Mouse (Mus musculus): ENCODE results near the gene Pou6f1. TPM values are rescaled to one million over a fixed set of nuclear protein-coding genes. Genes with fewer than 3 reads are reported as not detected.
A peak's percentile ranks its signal among the peaks of the same experiment; 100 is the strongest.
"Not testable (repeated sequence)": the region's sequence is repeated elsewhere in the genome, so short reads cannot be mapped to it uniquely, and the experiment has no call there.

The Pou6f1 gene
- polyA plus RNA-seq, 1 experiment = 0.05 TPM

- no peak for TF ChIP-seq TAL1 (IDR thresholded peaks at IDR 0.05; ENCODE audit: low read length)
- no peak for TF ChIP-seq GATA1 (IDR thresholded peaks at IDR 0.05; ENCODE audit: low read length)
- Histone ChIP-seq H3K27me3 (ENCODE audit: control insufficient read depth) (peaks cover under 1% of the 10 kb centered on the region; the same call in 1 of the 2 replicates), H3K4me3 (replicated peaks) (peak overlapping the region; percentile 89), H3K36me3 (ENCODE audit: control insufficient read depth) (peaks cover 23% of the 10 kb centered on the region), H3K4me1 (ENCODE audit: control insufficient read depth) (peaks cover 36% of the 10 kb centered on the region), H3K9me3 (ENCODE audit: control insufficient read depth, low read length) (no peaks in the 10 kb centered on the region)
These were observed 13.8 kb upstream of the Pou6f1 start for GRCm38 (mm10) chr15:100613584-100613983.

- H3K4me1 ChIP-seq (ENCODE audit: control insufficient read depth) = peaks cover 34% of the 10 kb centered on the region
- H3K36me3 ChIP-seq (ENCODE audit: control insufficient read depth) = peaks cover 12% of the 10 kb centered on the region
- H3K9me3 ChIP-seq (ENCODE audit: control insufficient read depth, low read length) = no peaks in the 10 kb centered on the region
- TF ChIP-seq GATA1 (IDR thresholded peaks at IDR 0.05; ENCODE audit: low read length) = no peak
- TF ChIP-seq TAL1 (IDR thresholded peaks at IDR 0.05; ENCODE audit: low read length) = no peak
- peaks cover 2% of the 10 kb centered on the region; the same call in 1 of the 2 replicates for H3K27me3 ChIP-seq (ENCODE audit: control insufficient read depth)
- no peak overlapping the region for H3K4me3 ChIP-seq (replicated peaks)
These were observed 12.6 kb upstream of the Pou6f1 start for GRCm38 (mm10) chr15:100612432-100612831.

GRCm38 (mm10) chr15:100611951-100612350, 12.2 kb upstream of the Pou6f1 start:
- TF ChIP-seq TAL1 (IDR thresholded peaks at IDR 0.05; ENCODE audit: low read length) = no peak
- TF ChIP-seq GATA1 (IDR thresholded peaks at IDR 0.05; ENCODE audit: low read length) = no peak
- Histone ChIP-seq H3K36me3 (ENCODE audit: control insufficient read depth) (peaks cover 7% of the 10 kb centered on the region), H3K4me3 (replicated peaks) (no peak overlapping the region), H3K27me3 (ENCODE audit: control insufficient read depth) (peaks cover 2% of the 10 kb centered on the region; the same call in 1 of the 2 replicates), H3K9me3 (ENCODE audit: control insufficient read depth, low read length) (no peaks in the 10 kb centered on the region), H3K4me1 (ENCODE audit: control insufficient read depth) (peaks cover 31% of the 10 kb centered on the region)

- H3K9me3 ChIP-seq (ENCODE audit: control insufficient read depth, low read length); H3K4me3 ChIP-seq (replicated peaks); H3K36me3 ChIP-seq (ENCODE audit: control insufficient read depth); H3K4me1 ChIP-seq (ENCODE audit: control insufficient read depth): not testable (repeated sequence)
- H3K27me3 ChIP-seq (ENCODE audit: control insufficient read depth) = peaks cover 36% of the 10 kb centered on the region
These were observed 6.9 kb upstream of the Pou6f1 start for GRCm38 (mm10) chr15:100606677-100607076.

GRCm38 (mm10) chr15:100601669-100602068, 1.9 kb upstream of the Pou6f1 start:
- H3K4me1 ChIP-seq (ENCODE audit: control insufficient read depth) = peaks cover 8% of the 10 kb centered on the region
- peaks cover 80% of the 10 kb centered on the region for H3K27me3 ChIP-seq (ENCODE audit: control insufficient read depth)
- H3K9me3 ChIP-seq (ENCODE audit: control insufficient read depth, low read length) = peaks cover 4% of the 10 kb centered on the region; the same call in 1 of the 2 replicates
- H3K4me3 ChIP-seq (replicated peaks) = no peak overlapping the region
- TF ChIP-seq GATA1 (IDR thresholded peaks at IDR 0.05; ENCODE audit: low read length) = no peak
- no peak for TF ChIP-seq TAL1 (IDR thresholded peaks at IDR 0.05; ENCODE audit: low read length)
- no peaks in the 10 kb centered on the region for H3K36me3 ChIP-seq (ENCODE audit: control insufficient read depth)

GRCm38 (mm10) chr15:100600696-100601272, 1.0 kb upstream of the Pou6f1 start:
- Histone ChIP-seq H3K4me3 (replicated peaks) (no peak overlapping the region), H3K27me3 (ENCODE audit: control insufficient read depth) (peaks cover 87% of the 10 kb centered on the region)

GRCm38 (mm10) chr15:100600047-100600695, 387 bp upstream of the Pou6f1 start:
- TF ChIP-seq TAL1 (IDR thresholded peaks at IDR 0.05; ENCODE audit: low read length) (no peak), GATA1 (IDR thresholded peaks at IDR 0.05; ENCODE audit: low read length) (no peak)
- Histone ChIP-seq H3K9me3 (ENCODE audit: control insufficient read depth, low read length) (peaks cover 4% of the 10 kb centered on the region; the same call in 1 of the 2 replicates), H3K27me3 (ENCODE audit: control insufficient read depth) (peaks cover 84% of the 10 kb centered on the region), H3K4me3 (replicated peaks) (peak overlapping the region; percentile 15), H3K4me1 (ENCODE audit: control insufficient read depth) (peaks cover 8% of the 10 kb centered on the region), H3K36me3 (ENCODE audit: control insufficient read depth) (no peaks in the 10 kb centered on the region)

More at GRCm38 (mm10) chr15:100600696-100601272, 1.0 kb upstream of the Pou6f1 start:
- no peak for TF ChIP-seq GATA1 (IDR thresholded peaks at IDR 0.05; ENCODE audit: low read length)
- no peak for TF ChIP-seq TAL1 (IDR thresholded peaks at IDR 0.05; ENCODE audit: low read length)
- Histone ChIP-seq H3K9me3 (ENCODE audit: control insufficient read depth, low read length) (peaks cover 4% of the 10 kb centered on the region; the same call in 1 of the 2 replicates), H3K4me1 (ENCODE audit: control insufficient read depth) (peaks cover 8% of the 10 kb centered on the region), H3K36me3 (ENCODE audit: control insufficient read depth) (no peaks in the 10 kb centered on the region)

- H3K36me3 ChIP-seq (ENCODE audit: control insufficient read depth) = no peaks in the 10 kb centered on the region
- peaks cover 77% of the 10 kb centered on the region for H3K27me3 ChIP-seq (ENCODE audit: control insufficient read depth)
- peaks cover 4% of the 10 kb centered on the region for H3K4me1 ChIP-seq (ENCODE audit: control insufficient read depth)
- H3K9me3 ChIP-seq (ENCODE audit: control insufficient read depth, low read length) = peaks cover 4% of the 10 kb centered on the region; the same call in 1 of the 2 replicates
- TF ChIP-seq GATA1 (IDR thresholded peaks at IDR 0.05; ENCODE audit: low read length) = no peak
- no peak for TF ChIP-seq TAL1 (IDR thresholded peaks at IDR 0.05; ENCODE audit: low read length)
- H3K4me3 ChIP-seq (replicated peaks) = peak overlapping the region; percentile 36
These were observed 905 bp downstream of the Pou6f1 start for GRCm38 (mm10) chr15:100598883-100599275.

GRCm38 (mm10) chr15:100598287-100598882, 1.4 kb downstream of the Pou6f1 start:
- no peak for TF ChIP-seq TAL1 (IDR thresholded peaks at IDR 0.05; ENCODE audit: low read length)
- TF ChIP-seq GATA1 (IDR thresholded peaks at IDR 0.05; ENCODE audit: low read length) = no peak
- no peak overlapping the region for H3K4me3 ChIP-seq (replicated peaks)

More at GRCm38 (mm10) chr15:100598287-100598882, 1.4 kb downstream of the Pou6f1 start:
- Histone ChIP-seq H3K27me3 (ENCODE audit: control insufficient read depth) (peaks cover 72% of the 10 kb centered on the region), H3K9me3 (ENCODE audit: control insufficient read depth, low read length) (peaks cover 4% of the 10 kb centered on the region; the same call in 1 of the 2 replicates), H3K36me3 (ENCODE audit: control insufficient read depth) (no peaks in the 10 kb centered on the region), H3K4me1 (ENCODE audit: control insufficient read depth) (peaks cover 4% of the 10 kb centered on the region)
